Mouse (Mus musculus) frontal cortex, postnatal 36 days (tissue): ENCODE results near the gene Thnsl2.

Experiments
- DNase-seq, 2 experiments: peaks; one replicate each; pipeline ENCODE4 v3.0.0; 2022; ENCODE audit warnings: low spot score in 2 of 2

Gene Thnsl2

GRCm38 (mm10) chr6:71143894-71144455, at the start of gene Thnsl2:
Gene Thnsl2 (minus strand): TSS chr6:71144439.
- peak; percentile 64 to 66 for DNase-seq

- DNase-seq = no peak
Measured at GRCm38 (mm10) chr6:71193151-71193740, 49.0 kb upstream of the Thnsl2 start.

GRCm38 (mm10) chr6:71190501-71190900, 46.3 kb upstream of the Thnsl2 start:
- no peak for DNase-seq

GRCm38 (mm10) chr6:71189578-71189977, 45.3 kb upstream of the Thnsl2 start:
- DNase-seq = no peak

GRCm38 (mm10) chr6:71184941-71185604, 40.8 kb upstream of the Thnsl2 start:
- no peak for DNase-seq

GRCm38 (mm10) chr6:71180596-71180995, 36.4 kb upstream of the Thnsl2 start:
- DNase-seq = no peak

GRCm38 (mm10) chr6:71172812-71173580, 28.8 kb upstream of the Thnsl2 start:
- no peak for DNase-seq

- peak in 1 of 2 experiments; percentile 37 for DNase-seq
Measured at GRCm38 (mm10) chr6:71166551-71167169, 22.4 kb upstream of the Thnsl2 start.

- DNase-seq = no peak
Measured at GRCm38 (mm10) chr6:71164394-71164793, 20.2 kb upstream of the Thnsl2 start.

GRCm38 (mm10) chr6:71162269-71162668, 18.0 kb upstream of the Thnsl2 start:
- DNase-seq = no peak

- no peak for DNase-seq
Measured at GRCm38 (mm10) chr6:71161290-71161689, 17.1 kb upstream of the Thnsl2 start.

- DNase-seq = no peak
Measured at GRCm38 (mm10) chr6:71156674-71157326, 12.6 kb upstream of the Thnsl2 start.

GRCm38 (mm10) chr6:71154861-71155260, 10.6 kb upstream of the Thnsl2 start:
- no peak for DNase-seq

GRCm38 (mm10) chr6:71153486-71153885, 9.2 kb upstream of the Thnsl2 start:
- no peak for DNase-seq

- no peak for DNase-seq
Measured at GRCm38 (mm10) chr6:71151098-71151497, 6.9 kb upstream of the Thnsl2 start.

- DNase-seq = peak in 1 of 2 experiments; percentile 22
Measured at GRCm38 (mm10) chr6:71149534-71149933, 5.3 kb upstream of the Thnsl2 start.

GRCm38 (mm10) chr6:71148336-71148735, 4.1 kb upstream of the Thnsl2 start:
- DNase-seq = no peak

GRCm38 (mm10) chr6:71145288-71145989, 1.2 kb upstream of the Thnsl2 start:
- no peak for DNase-seq

- no peak for DNase-seq
Measured at GRCm38 (mm10) chr6:71143154-71143893, 915 bp downstream of the Thnsl2 start.

GRCm38 (mm10) chr6:71135031-71135430, 9.2 kb downstream of the Thnsl2 start:
- DNase-seq = no peak
